Mouse (Mus musculus) neural tube, embryonic 13.5 days (tissue): ENCODE data around the gene Zfp384. TPM values are rescaled to one million over a fixed set of nuclear protein-coding genes. Genes with fewer than 3 reads are reported as not detected.
"Not testable (repeated sequence)": the region's sequence is repeated elsewhere in the genome, so short reads cannot be mapped to it uniquely, and the experiment has no call there.

Experiments used
- ATAC-seq: fragments of 200-750 bp; cut with Nextera tagmentation; 2 replicates; pipeline ENCODE4 v1.8.0; 2017; ENCODE audit warnings: low read depth, mild to moderate bottlenecking, moderate TSS enrichment, moderate library complexity
- H3K27ac ChIP-seq: fragments of 300-500 bp; sonication (generic); replicated peaks from 2 replicates; pipeline ENCODE4 v1.5.1; 2015; ENCODE audit warnings: moderate library complexity, mild to moderate bottlenecking, inconsistent platforms
- H3K27me3 ChIP-seq: fragments of 300-500 bp; sonication (generic); 2 replicates; pipeline ENCODE4 v1.6.1; 2015; ENCODE audit warnings: mild to moderate bottlenecking, inconsistent platforms
- H3K36me3 ChIP-seq: fragments of 300-500 bp; sonication (generic); 2 replicates; pipeline ENCODE4 v1.6.1; 2015; ENCODE audit warnings: mild to moderate bottlenecking, inconsistent platforms
- H3K4me1 ChIP-seq: fragments of 300-500 bp; sonication (generic); replicated peaks from 2 replicates; pipeline ENCODE4 v1.6.1; 2015; ENCODE audit warnings: inconsistent platforms
- H3K4me2 ChIP-seq: fragments of 300-500 bp; sonication (generic); 2 replicates; pipeline ENCODE4 v1.6.1; 2015; ENCODE audit warnings: inconsistent platforms, mild to moderate bottlenecking, moderate library complexity
- H3K4me3 ChIP-seq: fragments of 300-500 bp; sonication (generic); 2 replicates; pipeline ENCODE4 v1.5.1; 2015; ENCODE audit warnings: mild to moderate bottlenecking, inconsistent platforms
- H3K9ac ChIP-seq: fragments of 300-500 bp; sonication (generic); 2 replicates; pipeline ENCODE4 v1.6.1; 2015; ENCODE audit warnings: moderate library complexity, mild to moderate bottlenecking, inconsistent platforms
- H3K9me3 ChIP-seq: fragments of 300-500 bp; sonication (generic); 2 replicates; pipeline ENCODE4 v1.6.1; 2016; ENCODE audit warnings: inconsistent platforms
- WGBS: fragments of 180-500 bp; shearing (Covaris S2); methylation state at CpG from one replicate; pipeline ENCODE4 v1.1.7; 2015; 5-methylcytosine and 5-hydroxymethylcytosine counted together
- polyA plus RNA-seq: library from polyadenylated mRNA; unstranded; fragments of >200 nt; fragmentation: Nextera tagmentation; extraction: Ambion mirVana; gene quantifications from 2 replicates; pipeline ENCODE4 v1.2.1, GENCODE M21; 2015

The Zfp384 gene
- polyA plus RNA-seq, 1 experiment from 2014 or later = 20.0 TPM

DNA sequence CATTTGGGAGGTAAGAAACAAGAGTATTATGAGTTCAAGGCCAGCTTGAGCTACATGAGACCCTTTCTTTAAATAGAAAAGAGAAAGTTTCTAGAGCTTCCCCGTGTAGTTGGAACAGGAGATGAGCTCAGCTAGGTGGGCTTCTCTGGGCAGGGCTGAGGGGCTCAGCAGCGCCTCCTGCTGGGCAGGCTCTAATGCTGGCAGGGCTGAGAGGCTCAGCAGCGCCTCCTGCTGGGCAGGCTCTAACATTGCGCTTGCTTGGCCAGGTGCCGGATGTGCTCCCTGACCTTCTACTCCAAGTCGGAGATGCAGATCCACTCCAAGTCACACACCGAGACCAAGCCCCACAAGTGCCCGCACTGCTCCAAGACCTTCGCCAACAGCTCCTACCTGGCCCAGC lies 21.6 kb downstream of the Zfp384 start:
- not testable (repeated sequence) for H3K9ac ChIP-seq, H3K9me3 ChIP-seq, H3K4me1 ChIP-seq, ATAC-seq, H3K4me3 ChIP-seq, H3K4me2 ChIP-seq, H3K27me3 ChIP-seq, H3K27ac ChIP-seq
- 33% methylated on average over 7 of the region's 9 CpGs for WGBS
- peaks cover 60% of the 10 kb centered on the region for H3K36me3 ChIP-seq

DNA sequence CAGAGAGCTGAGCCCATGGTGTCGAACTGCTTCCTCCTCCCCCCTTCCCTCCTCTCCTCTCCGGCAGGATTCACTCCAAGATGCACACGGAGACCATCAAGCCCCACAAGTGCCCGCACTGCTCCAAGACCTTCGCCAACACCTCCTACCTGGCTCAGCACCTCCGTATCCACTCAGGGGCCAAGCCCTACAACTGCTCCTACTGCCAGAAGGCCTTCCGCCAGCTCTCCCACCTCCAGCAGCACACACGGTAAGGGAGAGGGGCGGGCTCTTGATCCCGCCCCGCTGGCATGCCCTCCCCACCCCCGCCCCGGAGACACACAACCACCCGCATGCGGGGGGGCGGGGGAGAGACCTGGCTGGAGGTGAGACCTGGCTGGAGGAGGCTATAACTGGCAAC lies 22.7 kb downstream of the Zfp384 start:
- Histone ChIP-seq H3K9ac (no peak overlapping the region), H3K27ac (no peak overlapping the region), H3K27me3 (no peaks in the 10 kb centered on the region), H3K36me3 (peaks cover 65% of the 10 kb centered on the region), H3K9me3 (no peaks in the 10 kb centered on the region), H3K4me1 (no peaks in the 10 kb centered on the region), H3K4me2 (no peak overlapping the region), H3K4me3 (no peak overlapping the region)
- ATAC-seq = 0 out of 2 replicates have a peak, but pooled peaks have one; percentile 37
- WGBS = 92% methylated on average over 16 of the region's 16 CpGs

- H3K4me3 ChIP-seq = peak overlapping the region; percentile 74
Observed at GRCm38 (mm10) chr6:125038666-125039065, 29.7 kb downstream of the Zfp384 start.

DNA sequence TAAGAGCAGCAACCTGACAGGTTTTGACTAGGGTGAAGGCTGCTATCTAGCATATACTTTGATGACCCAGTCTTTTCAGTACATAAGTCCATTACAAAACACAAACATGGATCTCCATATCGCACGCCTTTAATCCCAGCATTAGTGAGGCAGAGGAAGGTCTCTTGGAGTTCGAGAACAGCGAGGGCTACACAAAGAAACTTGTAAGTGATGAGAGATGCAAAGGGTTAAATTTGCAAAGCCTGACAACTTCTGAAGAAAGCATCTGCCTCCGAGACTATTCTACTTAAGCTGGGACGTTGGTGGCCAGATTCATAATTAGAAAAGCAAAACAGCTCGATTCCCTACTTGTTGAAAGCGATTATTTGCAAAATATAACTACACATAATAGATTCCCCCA lies 30.2 kb downstream of the Zfp384 start:
- Histone ChIP-seq H3K27ac (peak overlapping the region; percentile 61), H3K9ac (0 out of 2 replicates have a peak overlapping the region, but pooled peaks have one; percentile 22)

More at GRCm38 (mm10) chr6:125038666-125039065, 29.7 kb downstream of the Zfp384 start:
- peak overlapping the region; percentile 61 for H3K27ac ChIP-seq
- ATAC-seq = no peak
- peaks cover 22% of the 10 kb centered on the region for H3K4me1 ChIP-seq
- 96% methylated on average over 4 of the region's 4 CpGs for WGBS
- peak overlapping the region; percentile 88 for H3K4me2 ChIP-seq
- H3K9me3 ChIP-seq = no peaks in the 10 kb centered on the region
- H3K36me3 ChIP-seq = peaks cover 48% of the 10 kb centered on the region
- no peaks in the 10 kb centered on the region for H3K27me3 ChIP-seq
- no peak overlapping the region for H3K9ac ChIP-seq

GRCm38 (mm10) chr6:125039533-125040153 lies 30.7 kb downstream of the Zfp384 start, which contains the start of gene Ing4:
Ing4 (plus strand) TSS chr6:125039760.
- Histone ChIP-seq H3K27ac (peak within 1 kb of the TSS; percentile 89), H3K9me3 (no peaks in the 10 kb centered on the region), H3K4me3 (peak within 1 kb of the TSS; percentile 74), H3K36me3 (peaks cover 49% of the 10 kb centered on the region), H3K4me1 (peaks cover 22% of the 10 kb centered on the region), H3K27me3 (no peaks in the 10 kb centered on the region), H3K4me2 (peak within 1 kb of the TSS; percentile 88), H3K9ac (peak within 1 kb of the TSS; percentile 87)
- ATAC-seq = peak; percentile 96
- WGBS = under 1% methylated on average over 26 of the region's 26 CpGs

More for the DNA sequence above, 30.2 kb downstream of the Zfp384 start:
- peak; percentile 20 for ATAC-seq
- H3K4me2 ChIP-seq = peak overlapping the region; percentile 88
- H3K4me3 ChIP-seq = peak overlapping the region; percentile 74
- H3K4me1 ChIP-seq = peaks cover 22% of the 10 kb centered on the region
- peaks cover 48% of the 10 kb centered on the region for H3K36me3 ChIP-seq
- no peaks in the 10 kb centered on the region for H3K9me3 ChIP-seq
- 5% methylated on average over 8 of the region's 8 CpGs for WGBS
- H3K27me3 ChIP-seq = no peaks in the 10 kb centered on the region

GRCm38 (mm10) chr6:125040221-125040620 lies 31.3 kb downstream of the Zfp384 start:
- H3K36me3 ChIP-seq = peaks cover 49% of the 10 kb centered on the region
- peak overlapping the region; percentile 89 for H3K27ac ChIP-seq
- no peaks in the 10 kb centered on the region for H3K9me3 ChIP-seq
- WGBS = 26% methylated on average over 7 of the region's 7 CpGs
- no peak for ATAC-seq
- peak overlapping the region; percentile 88 for H3K4me2 ChIP-seq
- H3K4me3 ChIP-seq = peak overlapping the region; percentile 74
- peak overlapping the region; percentile 87 for H3K9ac ChIP-seq
- peaks cover 22% of the 10 kb centered on the region for H3K4me1 ChIP-seq
- no peaks in the 10 kb centered on the region for H3K27me3 ChIP-seq

GRCm38 (mm10) chr6:125041047-125041446 lies 32.1 kb downstream of the Zfp384 start:
- WGBS = 88% methylated on average over 7 of the region's 7 CpGs
- Histone ChIP-seq H3K27me3 (no peaks in the 10 kb centered on the region), H3K4me2 (peak overlapping the region; percentile 88), H3K4me1 (peaks cover 22% of the 10 kb centered on the region), H3K36me3 (peaks cover 48% of the 10 kb centered on the region), H3K4me3 (peak overlapping the region; percentile 74; the same call in 1 of the 2 replicates), H3K9ac (no peak overlapping the region), H3K27ac (no peak overlapping the region), H3K9me3 (no peaks in the 10 kb centered on the region)
- no peak for ATAC-seq

GRCm38 (mm10) chr6:125042081-125042480 lies 33.1 kb downstream of the Zfp384 start:
- peaks cover 24% of the 10 kb centered on the region for H3K4me1 ChIP-seq
- 97% methylated on average over 7 of the region's 7 CpGs for WGBS
- H3K27me3 ChIP-seq = no peaks in the 10 kb centered on the region
- no peak overlapping the region for H3K9ac ChIP-seq
- no peak for ATAC-seq
- no peak overlapping the region for H3K4me2 ChIP-seq
- peaks cover 47% of the 10 kb centered on the region for H3K36me3 ChIP-seq
- H3K27ac ChIP-seq = no peak overlapping the region
- H3K4me3 ChIP-seq = no peak overlapping the region
- H3K9me3 ChIP-seq = no peaks in the 10 kb centered on the region

GRCm38 (mm10) chr6:125046691-125047090 lies 37.7 kb downstream of the Zfp384 start:
- WGBS = 34% methylated on average over 5 of the region's 5 CpGs
- Histone ChIP-seq H3K27me3 (no peaks in the 10 kb centered on the region), H3K9me3 (no peaks in the 10 kb centered on the region), H3K27ac (no peak overlapping the region), H3K4me3 (no peak overlapping the region), H3K4me1 (0 out of 2 replicates have a peak, but pooled peaks cover 2% of the 10 kb centered on the region), H3K4me2 (no peak overlapping the region), H3K9ac (no peak overlapping the region), H3K36me3 (peaks cover 81% of the 10 kb centered on the region)
- peak; percentile 62 for ATAC-seq

GRCm38 (mm10) chr6:125049678-125050077 lies 40.7 kb downstream of the Zfp384 start, which contains the start of gene Acrbp:
Acrbp (plus strand) TSS chr6:125049689.
- Histone ChIP-seq H3K9ac (no peak within 1 kb of the TSS), H3K27me3 (no peaks in the 10 kb centered on the region), H3K4me3 (no peak within 1 kb of the TSS), H3K36me3 (peaks cover 95% of the 10 kb centered on the region), H3K4me1 (0 out of 2 replicates have a peak, but pooled peaks cover 2% of the 10 kb centered on the region), H3K9me3 (no peaks in the 10 kb centered on the region), H3K4me2 (no peak within 1 kb of the TSS), H3K27ac (no peak within 1 kb of the TSS)
- 39% methylated on average over 20 of the region's 20 CpGs for WGBS
- ATAC-seq = no peak

GRCm38 (mm10) chr6:125051237-125051636 lies 42.3 kb downstream of the Zfp384 start:
- no peaks in the 10 kb centered on the region for H3K9me3 ChIP-seq
- no peak for ATAC-seq
- no peak overlapping the region for H3K4me3 ChIP-seq
- H3K27me3 ChIP-seq = no peaks in the 10 kb centered on the region
- H3K27ac ChIP-seq = no peak overlapping the region
- WGBS = 65% methylated on average over 5 of the region's 5 CpGs
- no peak overlapping the region for H3K9ac ChIP-seq
- peaks cover 93% of the 10 kb centered on the region for H3K36me3 ChIP-seq
- H3K4me1 ChIP-seq = 0 out of 2 replicates have a peak, but pooled peaks cover 2% of the 10 kb centered on the region
- H3K4me2 ChIP-seq = no peak overlapping the region

DNA sequence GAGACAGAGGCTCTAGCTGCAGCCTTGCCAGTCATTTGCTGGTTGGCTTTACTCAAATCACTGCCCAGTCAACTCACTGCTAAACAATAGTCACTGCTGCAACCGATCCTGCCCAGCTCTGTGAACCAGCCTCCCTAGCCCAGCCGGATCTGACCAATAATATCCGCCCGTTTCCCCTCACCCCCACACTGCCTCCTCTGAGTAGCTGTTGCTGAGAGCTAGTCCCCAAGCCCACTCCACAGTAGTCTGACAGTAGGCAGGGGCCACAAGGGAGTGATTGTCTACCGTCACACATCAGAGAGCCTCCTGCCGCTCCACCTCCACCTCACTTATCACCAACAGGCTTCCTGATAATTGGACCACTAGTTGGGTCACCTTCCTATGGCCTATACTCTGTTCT lies 52.5 kb downstream of the Zfp384 start:
- no peak for ATAC-seq
- peak overlapping the region; percentile 23 for H3K9ac ChIP-seq

More for the DNA sequence above, 52.5 kb downstream of the Zfp384 start:
- peaks cover 13% of the 10 kb centered on the region; the same call in 1 of the 2 replicates for H3K36me3 ChIP-seq
- peak overlapping the region; percentile 28; the same call in 1 of the 2 replicates for H3K27ac ChIP-seq
- no peak overlapping the region for H3K4me3 ChIP-seq
- H3K4me1 ChIP-seq = peaks cover 9% of the 10 kb centered on the region; the same call in 1 of the 2 replicates
- no peaks in the 10 kb centered on the region for H3K27me3 ChIP-seq
- no peaks in the 10 kb centered on the region for H3K9me3 ChIP-seq
- WGBS = 39% methylated on average over 6 of the region's 6 CpGs
- H3K4me2 ChIP-seq = no peak overlapping the region
